8 mouse cellular contexts compared by ENCODE assay signal in genomic region chr9:121856649-121857416, GRCm38 (mm10). TPM values are rescaled to one million over a fixed set of nuclear protein-coding genes. Genes with fewer than 3 reads are reported as not detected.
DNase-seq lines count a peak whose midpoint lies in the region; ATAC-seq and TF ChIP-seq lines count a peak whose summit lies in the region.

No protein-coding gene starts in this region.

- WGBS in kidney, embryonic 15.5 days, result 1% methylated on average over 39 of the region's 39 CpGs

- in situ Hi-C loops in Patski (cut with MboI; ENCODE audit: low pct_unique_long_range_greater_than_20kb), result no loop called here

- no peak; the same call in 1 of the 2 replicates for TF ChIP-seq CTCF in layer of hippocampus, adult 2 months (conservative IDR thresholded peaks at IDR 0.05)
- no peak for TF ChIP-seq CTCF in Patski (IDR thresholded peaks at IDR 0.05)

- CTCF ChIA-PET in Patski (lab: Charles Lee), result interaction anchor here (1.6 kb wide), 1 partner anchor 10 kb away, joined by 4 read pairs; no protein-coding TSS in a partner anchor

- peaks cover 13% of the 10 kb centered on the region for H3K4me1 ChIP-seq in kidney, embryonic 15.5 days

- peaks cover 5% of the 10 kb centered on the region for H3K36me3 ChIP-seq in kidney, embryonic 15.5 days

- POLR2A ChIA-PET in Patski (lab: Charles Lee), result interaction anchor here (0.6 to 1.6 kb wide), 2 partner anchors 11 to 137 kb away, joined by 4 to 9 read pairs; no protein-coding TSS in a partner anchor

- no peak for DNase-seq in layer of hippocampus, adult 2 months (ENCODE audit: low spot score in 2 of 2)
- DNase-seq in layer of hippocampus, adult 9-10 months (ENCODE audit: low spot score), result no peak
- DNase-seq in Patski (ENCODE audit: low read depth, low spot score), result no peak
- no peak for DNase-seq in left cerebral cortex, postnatal 25 days (ENCODE audit: low spot score in 2 of 2)
- no peak for DNase-seq in cerebellum, postnatal 4 days (ENCODE audit: low spot score in 2 of 2)

- peak overlapping the region; percentile 86 for H3K4me2 ChIP-seq in kidney, embryonic 15.5 days

- intact Hi-C loops in left cerebral cortex, postnatal 25 days (cut with DNase I), result no loop called here

- ATAC-seq in Patski, result peak; percentile 44
- peak; percentile 50 for ATAC-seq in erythroid progenitor cell, adult 5-6 weeks (replicated peaks; ENCODE audit: low FRiP score, poor library complexity, severe bottlenecking)
- peak; percentile 23; the same call in 1 of the 2 replicates for ATAC-seq in kidney, embryonic 15.5 days (replicated peaks; ENCODE audit: low FRiP score)
- peak; percentile 45 for ATAC-seq in megakaryocyte progenitor cell, adult 5-6 weeks (replicated peaks; ENCODE audit: poor library complexity)

- H3K27me3 ChIP-seq in Patski, result no peaks in the 10 kb centered on the region
- H3K27me3 ChIP-seq in kidney, embryonic 15.5 days, result no peaks in the 10 kb centered on the region

- H3K27ac ChIP-seq in layer of hippocampus, adult 2 months, result peak overlapping the region; percentile 96
- H3K27ac ChIP-seq in kidney, embryonic 15.5 days, result peak overlapping the region; percentile 98

- H3K9me3 ChIP-seq in kidney, embryonic 15.5 days (replicated peaks), result no peaks in the 10 kb centered on the region

- H3K4me3 ChIP-seq in layer of hippocampus, adult 2 months, result peak overlapping the region; percentile 78
- peak overlapping the region; percentile 73 for H3K4me3 ChIP-seq in kidney, embryonic 15.5 days (replicated peaks)

- peak overlapping the region; percentile 82 for H3K9ac ChIP-seq in kidney, embryonic 15.5 days

RNA-seq across cellular contexts. Expression of gene Higd1a, which starts 1.3 kb away (rescaled TPM):
- 10 to 100 TPM; 84.4 to 88.4 TPM for total RNA-seq in layer of hippocampus, adult 2 months (2021)
- polyA plus RNA-seq in Patski (2021), result 108 TPM
- 23.4 and 24.3 TPM in 2 replicates for total RNA-seq in erythroid progenitor cell, adult 5-6 weeks (2015; ENCODE audit: low replicate concordance)
- total RNA-seq in erythroid progenitor cell, adult 5-6 weeks (2017; ENCODE audit: low replicate concordance), result 11.7 and 19.4 TPM in 2 replicates
- 151 and 153 TPM in 2 replicates for polyA plus RNA-seq in kidney, embryonic 15.5 days (2015; fragmentation: Nextera tagmentation; extraction: Ambion mirVana)
- 89.9 and 101 TPM in 2 replicates for total RNA-seq in megakaryocyte progenitor cell, adult 5-6 weeks (2015)
- total RNA-seq in megakaryocyte progenitor cell, adult 5-6 weeks (2017), result 14.1 and 21.7 TPM in 2 replicates
- 10 to 100 TPM; 94.1 to 99.6 TPM for total RNA-seq in left cerebral cortex, postnatal 25 days (2021)

RNA-seq across cellular contexts. Expression of gene Ccdc13, which starts 17.6 kb away (rescaled TPM):
- total RNA-seq in layer of hippocampus, adult 2 months (2021), result 10 to 100 TPM in 1 of 2 experiments, 1 to 10 TPM in 1; 7.8 to 10.0 TPM
- polyA plus RNA-seq in Patski (2021), result 0.03 TPM
- total RNA-seq in erythroid progenitor cell, adult 5-6 weeks (2015; ENCODE audit: low replicate concordance), result not detected in 2 replicates
- total RNA-seq in erythroid progenitor cell, adult 5-6 weeks (2017; ENCODE audit: low replicate concordance), result not detected in 2 replicates
- 0.47 and 0.53 TPM in 2 replicates for polyA plus RNA-seq in kidney, embryonic 15.5 days (2015; fragmentation: Nextera tagmentation; extraction: Ambion mirVana)
- total RNA-seq in megakaryocyte progenitor cell, adult 5-6 weeks (2015), result 0.42 TPM in 1 of 2 replicates, not detected in the other
- not detected in 2 replicates for total RNA-seq in megakaryocyte progenitor cell, adult 5-6 weeks (2017)
- total RNA-seq in left cerebral cortex, postnatal 25 days (2021), result 1 to 10 TPM; 5.2 to 6.9 TPM

RNA-seq across cellular contexts. Expression of gene Ackr2, which starts 41.3 kb away (rescaled TPM):
- total RNA-seq in layer of hippocampus, adult 2 months (2021), result 1 to 10 TPM; 1.7 to 2.3 TPM
- polyA plus RNA-seq in Patski (2021), result not detected
- total RNA-seq in erythroid progenitor cell, adult 5-6 weeks (2015; ENCODE audit: low replicate concordance), result not detected in 2 replicates
- total RNA-seq in erythroid progenitor cell, adult 5-6 weeks (2017; ENCODE audit: low replicate concordance), result not detected in 2 replicates
- 0.40 and 0.57 TPM in 2 replicates for polyA plus RNA-seq in kidney, embryonic 15.5 days (2015; fragmentation: Nextera tagmentation; extraction: Ambion mirVana)
- not detected in 2 replicates for total RNA-seq in megakaryocyte progenitor cell, adult 5-6 weeks (2015)
- total RNA-seq in megakaryocyte progenitor cell, adult 5-6 weeks (2017), result not detected in 2 replicates
- 1 to 10 TPM; 5.5 to 7.6 TPM for total RNA-seq in left cerebral cortex, postnatal 25 days (2021)

RNA-seq across cellular contexts. Expression of gene Cyp8b1, which starts 59.3 kb away (rescaled TPM):
- total RNA-seq in layer of hippocampus, adult 2 months (2021), result not detected
- not detected for polyA plus RNA-seq in Patski (2021)
- not detected in 2 replicates for total RNA-seq in erythroid progenitor cell, adult 5-6 weeks (2015; ENCODE audit: low replicate concordance)
- total RNA-seq in erythroid progenitor cell, adult 5-6 weeks (2017; ENCODE audit: low replicate concordance), result not detected in 2 replicates
- polyA plus RNA-seq in kidney, embryonic 15.5 days (2015; fragmentation: Nextera tagmentation; extraction: Ambion mirVana), result 0.10 TPM in 1 of 2 replicates, not detected in the other
- total RNA-seq in megakaryocyte progenitor cell, adult 5-6 weeks (2015), result not detected in 2 replicates
- total RNA-seq in megakaryocyte progenitor cell, adult 5-6 weeks (2017), result not detected in 2 replicates
- total RNA-seq in left cerebral cortex, postnatal 25 days (2021), result not detected

Comparison
In these comparisons a context has a peak if more than half of its experiments do, and no peak if none do; other contexts are left out.
1. RNA of gene Ccdc13, which starts 17.6 kb away (total RNA-seq): 7.8 to 10.0 TPM in layer of hippocampus, adult 2 months and 5.2 to 6.9 TPM in left cerebral cortex, postnatal 25 days; not detected in erythroid progenitor cell, adult 5-6 weeks and 0.42 TPM in megakaryocyte progenitor cell, adult 5-6 weeks; every median in the first group is over 4 times any median in the second.
2. Peak in every context shown above with its lines, with median percentiles within 50 percentile points of each other: ATAC-seq.